Mouse (Mus musculus) MEL (cell line): ENCODE results near the gene Cnrip1. TPM values are rescaled to one million over a fixed set of nuclear protein-coding genes. Genes with fewer than 3 reads are reported as not detected.

Experiments used
- DNase-seq: peaks from one replicate; pipeline ENCODE4 v3.0.0; 2011; ENCODE audit warnings: low read depth, low spot score
- H3K27ac ChIP-seq: 2 replicates; pipeline ENCODE4 v1.5.1; 2012; ENCODE audit warnings: low read depth, mild to moderate bottlenecking, control low read depth, low read length, moderate library complexity; ENCODE audit not compliant: control insufficient read depth
- H3K27me3 ChIP-seq, 2 experiments: fragments of 150-350 bp in 1 of 2; sonication (generic) in 1 of 2; 2 replicates each; pipeline ENCODE4 v1.6.1; 2012; ENCODE audit warnings: low read length in 2 of 2, mild to moderate bottlenecking in 2 of 2, improper control_type of control experiment in 1 of 2, moderate library complexity in 1 of 2; ENCODE audit not compliant: insufficient read depth in 2 of 2, control insufficient read depth in 1 of 2
- H3K36me3 ChIP-seq, 2 experiments: 2 replicates each; pipeline ENCODE4 v1.6.1; 2012 to 2014; ENCODE audit warnings: low read length in 2 of 2, improper control_type of control experiment in 1 of 2, inconsistent platforms in 1 of 2, mild to moderate bottlenecking in 1 of 2; ENCODE audit not compliant: insufficient read depth in 2 of 2, control insufficient read depth in 1 of 2
- H3K4me1 ChIP-seq, 2 experiments: fragments of 150-350 bp in 1 of 2; sonication (generic) in 1 of 2; 2 replicates each; pipeline ENCODE4 v1.6.1; 2012; ENCODE audit warnings: low read length in 2 of 2, improper control_type of control experiment in 1 of 2, mild to moderate bottlenecking in 1 of 2; ENCODE audit not compliant: insufficient read depth in 2 of 2, control insufficient read depth in 1 of 2
- H3K4me3 ChIP-seq, 2 experiments: fragments of 150-350 bp in 1 of 2; sonication (generic) in 1 of 2; 2 replicates each; pipeline ENCODE4 v1.5.1; 2012; ENCODE audit warnings: low read depth in 2 of 2, low read length in 2 of 2, mild to moderate bottlenecking in 2 of 2, moderate library complexity in 2 of 2, control low read depth in 1 of 2, improper control_type of control experiment in 1 of 2; ENCODE audit not compliant: control insufficient read depth in 1 of 2, insufficient read depth in 1 of 2
- H3K79me2 ChIP-seq: 2 replicates; pipeline ENCODE4 v1.6.1; 2012; ENCODE audit warnings: mild to moderate bottlenecking, low read length, moderate library complexity; ENCODE audit not compliant: control insufficient read depth, poor library complexity, insufficient read depth
- H3K9ac ChIP-seq: 2 replicates; pipeline ENCODE4 v1.6.1; 2012; ENCODE audit warnings: low read depth, mild to moderate bottlenecking, control low read depth, low read length, moderate library complexity; ENCODE audit not compliant: control insufficient read depth, poor library complexity, severe bottlenecking
- H3K9me3 ChIP-seq: fragments of 150-350 bp; sonication (generic); replicated peaks from 2 replicates; pipeline ENCODE4 v1.6.1; 2012; ENCODE audit warnings: mild to moderate bottlenecking, low read length, improper control_type of control experiment, moderate library complexity; ENCODE audit not compliant: insufficient read depth
- CHD1 ChIP-seq: IDR thresholded peaks from 2 replicates; pipeline ENCODE4 v1.6.1; 2012; ENCODE audit warnings: low read depth, mild to moderate bottlenecking, inconsistent platforms, low read length, improper control_type of control experiment
- CHD2 ChIP-seq: IDR thresholded peaks from 2 replicates; pipeline ENCODE4 v1.6.1; 2011; ENCODE audit warnings: low read length, improper control_type of control experiment
- CTCF ChIP-seq, 3 experiments: IDR thresholded peaks in 2 of 3; conservative IDR thresholded peaks in 1 of 3; 2 replicates each; pipeline ENCODE4 v1.5.1; 2011 to 2012; ENCODE audit warnings: low read length in 3 of 3, low read depth in 2 of 3, mild to moderate bottlenecking in 2 of 3, improper control_type of control experiment in 1 of 3, inconsistent platforms in 1 of 3, mixed read lengths in 1 of 3, moderate library complexity in 1 of 3; ENCODE audit not compliant: control insufficient read depth in 1 of 3, insufficient read depth in 1 of 3, poor library complexity in 1 of 3, severe bottlenecking in 1 of 3
- E2F4 ChIP-seq: IDR thresholded peaks from 2 replicates; pipeline ENCODE4 v1.6.1; 2011; ENCODE audit warnings: low read depth, low read length, improper control_type of control experiment, borderline replicate concordance
- ELF1 ChIP-seq: IDR thresholded peaks from 2 replicates; pipeline ENCODE4 v1.6.1; 2014; ENCODE audit warnings: low read depth, mild to moderate bottlenecking, inconsistent platforms, low read length, improper control_type of control experiment, moderate library complexity
- ETS1 ChIP-seq: IDR thresholded peaks from 2 replicates; pipeline ENCODE4 v1.6.1; 2012; ENCODE audit warnings: low read depth, mild to moderate bottlenecking, inconsistent platforms, low read length, improper control_type of control experiment, moderate library complexity
- GABPA ChIP-seq: IDR thresholded peaks from 2 replicates; pipeline ENCODE4 v1.6.1; 2012; ENCODE audit warnings: low read depth, mild to moderate bottlenecking, inconsistent platforms, low read length, improper control_type of control experiment, moderate library complexity
- GATA1 ChIP-seq: IDR thresholded peaks from 2 replicates; pipeline ENCODE4 v1.6.1; 2011; ENCODE audit warnings: low read depth, low read length, improper control_type of control experiment
- HCFC1 ChIP-seq: IDR thresholded peaks from 2 replicates; pipeline ENCODE4 v1.6.1; 2012; ENCODE audit warnings: low read depth, mild to moderate bottlenecking, inconsistent platforms, low read length, improper control_type of control experiment, moderate library complexity
- KAT2A ChIP-seq: conservative IDR thresholded peaks from 2 replicates; pipeline ENCODE4 v1.6.1; 2012; ENCODE audit warnings: low read depth, low read length, improper control_type of control experiment, inconsistent platforms
- MAFK ChIP-seq: IDR thresholded peaks from 2 replicates; pipeline ENCODE4 v1.6.1; 2011; ENCODE audit warnings: low read depth, mild to moderate bottlenecking, low read length, improper control_type of control experiment, borderline replicate concordance
- MAZ ChIP-seq: IDR thresholded peaks from 2 replicates; pipeline ENCODE4 v1.6.1; 2012; ENCODE audit warnings: low read depth, mild to moderate bottlenecking, inconsistent platforms, low read length, improper control_type of control experiment
- MEF2A ChIP-seq: IDR thresholded peaks from 2 replicates; pipeline ENCODE4 v1.6.1; 2014; ENCODE audit warnings: low read depth, mild to moderate bottlenecking, inconsistent platforms, low read length, improper control_type of control experiment; ENCODE audit not compliant: poor library complexity, insufficient replicate concordance, severe bottlenecking; ENCODE audit errors: extremely low read depth
- MXI1 ChIP-seq: IDR thresholded peaks from 2 replicates; pipeline ENCODE4 v1.6.1; 2011; ENCODE audit warnings: mild to moderate bottlenecking, low read depth, low read length, improper control_type of control experiment
- MYB ChIP-seq: IDR thresholded peaks from 2 replicates; pipeline ENCODE4 v1.6.1; 2011; ENCODE audit warnings: mild to moderate bottlenecking, low read depth, low read length, improper control_type of control experiment
- MYC ChIP-seq: IDR thresholded peaks from 2 replicates; pipeline ENCODE4 v1.6.1; 2011; ENCODE audit warnings: low read depth, mild to moderate bottlenecking, low read length, improper control_type of control experiment, moderate library complexity
- POLR2AphosphoS5 ChIP-seq: IDR thresholded peaks from 2 replicates; pipeline ENCODE4 v1.6.1; 2012; ENCODE audit warnings: low read depth, borderline replicate concordance, mild to moderate bottlenecking, inconsistent platforms, low read length, moderate library complexity, mixed read lengths
- RAD21 ChIP-seq: IDR thresholded peaks from 2 replicates; pipeline ENCODE4 v1.6.1; 2011; ENCODE audit warnings: mild to moderate bottlenecking, low read depth, low read length, improper control_type of control experiment
- RCOR1 ChIP-seq: IDR thresholded peaks from 2 replicates; pipeline ENCODE4 v1.6.1; 2012; ENCODE audit warnings: low read depth, mild to moderate bottlenecking, inconsistent platforms, low read length, improper control_type of control experiment
- SIN3A ChIP-seq: IDR thresholded peaks from 2 replicates; pipeline ENCODE4 v1.6.1; 2012; ENCODE audit warnings: low read length, improper control_type of control experiment, inconsistent platforms
- TAL1 ChIP-seq: IDR thresholded peaks from 2 replicates; pipeline ENCODE4 v1.6.1; 2012; ENCODE audit warnings: mild to moderate bottlenecking, inconsistent platforms, low read length, moderate library complexity, mixed read lengths
- TCF12 ChIP-seq: IDR thresholded peaks from 2 replicates; pipeline ENCODE4 v1.6.1; 2014; ENCODE audit warnings: low read depth, mild to moderate bottlenecking, inconsistent platforms, low read length, improper control_type of control experiment, moderate library complexity
- UBTF ChIP-seq: IDR thresholded peaks from 2 replicates; pipeline ENCODE4 v1.6.1; 2012; ENCODE audit warnings: low read depth, mild to moderate bottlenecking, inconsistent platforms, low read length, improper control_type of control experiment, moderate library complexity, borderline replicate concordance; ENCODE audit not compliant: insufficient read depth
- USF1 ChIP-seq: IDR thresholded peaks from 2 replicates; pipeline ENCODE4 v1.6.1; 2014; ENCODE audit warnings: low read depth, mild to moderate bottlenecking, inconsistent platforms, low read length, improper control_type of control experiment, moderate library complexity
- USF2 ChIP-seq, 2 experiments: IDR thresholded peaks; 2 replicates each; pipeline ENCODE4 v1.6.1; 2011 to 2012; ENCODE audit warnings: improper control_type of control experiment in 2 of 2, low read length in 2 of 2, borderline replicate concordance in 1 of 2, inconsistent platforms in 1 of 2, low read depth in 1 of 2, mild to moderate bottlenecking in 1 of 2; ENCODE audit not compliant: insufficient read depth in 1 of 2
- ZC3H11A ChIP-seq: IDR thresholded peaks from 2 replicates; pipeline ENCODE4 v1.6.1; 2012; ENCODE audit warnings: low read depth, mild to moderate bottlenecking, inconsistent platforms, low read length, improper control_type of control experiment
- ZKSCAN1 ChIP-seq: IDR thresholded peaks from 2 replicates; pipeline ENCODE4 v1.6.1; 2012; ENCODE audit warnings: low read depth, mild to moderate bottlenecking, inconsistent platforms, low read length, improper control_type of control experiment, moderate library complexity
- ZMIZ1 ChIP-seq: IDR thresholded peaks from 2 replicates; pipeline ENCODE4 v1.6.1; 2012; ENCODE audit warnings: low read depth, mild to moderate bottlenecking, inconsistent platforms, low read length, improper control_type of control experiment, moderate library complexity
- ZNF384 ChIP-seq: IDR thresholded peaks from 2 replicates; pipeline ENCODE4 v1.6.1; 2012; ENCODE audit warnings: low read depth, mild to moderate bottlenecking, inconsistent platforms, low read length, improper control_type of control experiment
- polyA plus RNA-seq, 2 experiments: library from polyadenylated mRNA; stranded (reverse) in 1 of 2; unstranded in 1 of 2; fragments of >175 nt in 1 of 2; fragments of >200 nt in 1 of 2; gene quantifications; 2 replicates each; pipeline versions ENCODE4 v1.2.1 to v1.2.4; 2012; ENCODE audit warnings: low replicate concordance in 2 of 2, low read depth in 1 of 2; ENCODE audit not compliant: insufficient read length in 2 of 2, insufficient read depth in 1 of 2, missing spikeins in 1 of 2
- total RNA-seq: library from RNA; depleted of rRNA; stranded (reverse); fragments of 300-350 nt; gene quantifications from 2 replicates; pipeline ENCODE4 v1.2.3, GENCODE M21; 2012

Cnrip1 gene
- total and polyA plus RNA-seq, 3 experiments = not detected

DNA sequence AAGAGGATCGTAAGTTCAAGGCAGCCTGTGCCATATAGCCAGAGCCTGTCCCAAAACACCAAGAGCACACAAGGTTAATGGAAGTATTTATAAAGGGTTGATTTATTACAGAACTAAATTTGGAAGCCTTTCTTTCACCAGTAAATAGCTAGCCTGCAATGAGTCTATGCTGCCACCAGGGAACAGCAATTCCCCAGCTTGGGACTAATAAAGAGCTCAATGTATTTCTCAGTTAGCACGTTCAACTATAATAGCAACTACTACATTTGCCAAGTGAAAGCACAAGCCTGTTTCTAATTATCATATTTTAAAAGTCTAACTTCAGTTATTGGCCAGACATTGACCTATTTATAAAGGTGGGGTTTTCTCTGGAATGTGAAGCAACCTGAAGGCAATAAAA, 31.6 kb downstream of the Cnrip1 start (continued):
- TF ChIP-seq GATA1 (no peak), MYC (no peak), CHD2 (no peak), ZNF384 (no peak), E2F4 (no peak), MYB (no peak)

DNA sequence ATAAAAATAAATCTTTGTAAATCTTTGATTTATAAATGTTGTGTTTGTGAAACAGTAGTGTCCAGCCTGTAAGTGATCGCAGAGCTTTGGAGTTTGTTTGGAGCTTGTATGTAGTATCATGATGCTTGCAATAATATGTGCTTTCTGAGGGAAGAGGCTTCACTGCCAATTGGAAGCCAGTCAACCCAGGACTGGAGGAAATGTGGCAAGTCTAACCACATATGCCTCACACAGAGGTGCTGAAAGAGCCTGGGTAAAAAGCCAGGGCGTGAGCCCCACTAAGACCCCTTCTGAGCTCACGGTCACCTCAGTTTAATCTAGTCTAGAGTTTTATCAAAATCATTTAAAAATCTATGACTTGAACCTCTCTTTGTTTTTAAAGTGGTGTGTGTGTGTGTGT, 32.1 kb downstream of the Cnrip1 start:
- no peak overlapping the region for H3K27ac ChIP-seq
- no peaks in the 10 kb centered on the region for H3K9me3 ChIP-seq
- H3K4me1 ChIP-seq = no peaks in the 10 kb centered on the region
- TF ChIP-seq UBTF (no peak), MYC (no peak), MAFK (no peak), KAT2A (no peak), MXI1 (no peak), RAD21 (no peak), MYB (no peak), RCOR1 (no peak), HCFC1 (no peak), CHD2 (no peak), E2F4 (no peak), MEF2A (no peak), TAL1 (no peak), ETS1 (no peak), GATA1 (no peak), SIN3A (no peak), TCF12 (no peak), POLR2AphosphoS5 (no peak)
- no peak overlapping the region for H3K4me3 ChIP-seq
- no peaks in the 10 kb centered on the region for H3K36me3 ChIP-seq
- H3K27me3 ChIP-seq = peaks cover 8% of the 10 kb centered on the region in 2 experiments; a peak in 3 of 4 replicates
- no peak overlapping the region for H3K9ac ChIP-seq
- no peaks in the 10 kb centered on the region for H3K79me2 ChIP-seq
- no peak for DNase-seq

- Histone ChIP-seq H3K27me3 (peaks cover 6 to 8% of the 10 kb centered on the region in 2 experiments; a peak in 3 of 4 replicates), H3K9ac (no peak overlapping the region), H3K27ac (no peak overlapping the region), H3K36me3 (no peaks in the 10 kb centered on the region), H3K9me3 (no peaks in the 10 kb centered on the region), H3K79me2 (no peaks in the 10 kb centered on the region), H3K4me1 (no peaks in the 10 kb centered on the region), H3K4me3 (no peak overlapping the region)
- no peak for DNase-seq
- TF ChIP-seq USF1 (no peak), CHD1 (no peak), ZC3H11A (no peak), SIN3A (no peak), RCOR1 (no peak), GABPA (no peak), KAT2A (no peak), POLR2AphosphoS5 (no peak), MEF2A (no peak), ZKSCAN1 (no peak), USF2 (IDR thresholded peaks at IDR 0.05; ENCODE audit: borderline replicate concordance in 1 of 2, insufficient read depth in 1 of 2, low read depth in 1 of 2, low read length in 2 of 2) (no peak), ELF1 (no peak), MAZ (no peak), CTCF (IDR thresholded peaks at IDR 0.05 in 2 of 3, conservative IDR thresholded peaks at IDR 0.05 in 1 of 3; ENCODE audit: control insufficient read depth in 1 of 3, insufficient read depth in 1 of 3, low read depth in 2 of 3, low read length in 3 of 3, poor library complexity in 1 of 3, severe bottlenecking in 1 of 3) (no peak), ZMIZ1 (no peak), MYC (no peak), UBTF (no peak), E2F4 (no peak)
These were observed 32.5 kb downstream of the Cnrip1 start for GRCm38 (mm10) chr11:17083866-17084265.
